Mouse (Mus musculus) stomach, postnatal 0 days (tissue): ENCODE data around the gene Klf17.

Source experiments
- CTCF ChIP-seq: IDR thresholded peaks from 2 replicates; pipeline ENCODE4 v1.5.1; 2016; ENCODE audit warnings: antibody characterized with exemption, low read depth, mild to moderate bottlenecking, moderate library complexity
- EP300 ChIP-seq: optimal IDR thresholded peaks from 2 replicates; pipeline ENCODE3; 2016; ENCODE audit warnings: antibody characterized with exemption

DNA sequence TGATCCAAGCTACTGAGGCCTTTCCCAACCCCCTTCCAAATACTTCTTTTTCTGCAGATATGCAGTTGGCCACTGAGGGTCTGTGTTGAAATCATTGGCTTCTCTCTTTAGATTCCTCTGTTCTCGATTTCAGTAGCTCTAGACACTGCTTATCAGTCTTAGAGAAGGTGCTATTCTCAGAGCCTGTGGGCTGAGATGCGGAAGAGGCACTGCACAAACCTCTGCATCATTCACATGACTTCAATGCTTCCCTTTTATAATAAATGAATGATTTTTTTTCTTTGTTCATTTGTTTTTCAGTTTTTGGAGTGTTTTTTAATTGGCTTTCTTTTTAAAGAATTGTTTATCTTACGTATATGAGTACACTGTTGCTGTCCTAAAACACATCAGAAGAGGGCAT, 53.1 kb downstream of the Klf17 start:
- TF ChIP-seq EP300 (no peak), CTCF (no peak)
